Mouse (Mus musculus): Measurements from ENCODE around the gene Med4. TPM values are rescaled to one million over a fixed set of nuclear protein-coding genes. Genes with fewer than 3 reads are reported as not detected.
"Not testable (repeated sequence)": the region's sequence is repeated elsewhere in the genome, so short reads cannot be mapped to it uniquely, and the experiment has no call there.

Gene Med4
- polyA plus RNA-seq, 1 experiment: 16.3 TPM

GRCm38 (mm10) chr14:73524136-73524535 lies 14.3 kb downstream of the Med4 start:
- Histone ChIP-seq H3K9me3 (no peaks in the 10 kb centered on the region), H3K27me3 (replicated peaks) (no peaks in the 10 kb centered on the region), H3K36me3 (replicated peaks; ENCODE audit: low read length) (no peaks in the 10 kb centered on the region), H3K4me3 (replicated peaks) (peak overlapping the region; percentile 91), H3K4me1 (peaks cover 16% of the 10 kb centered on the region)
- TF ChIP-seq GATA1 (IDR thresholded peaks at IDR 0.05; ENCODE audit: borderline replicate concordance, low read length): no peak
- TF ChIP-seq FLI1 (IDR thresholded peaks at IDR 0.05; ENCODE audit: low read length): no peak

DNA sequence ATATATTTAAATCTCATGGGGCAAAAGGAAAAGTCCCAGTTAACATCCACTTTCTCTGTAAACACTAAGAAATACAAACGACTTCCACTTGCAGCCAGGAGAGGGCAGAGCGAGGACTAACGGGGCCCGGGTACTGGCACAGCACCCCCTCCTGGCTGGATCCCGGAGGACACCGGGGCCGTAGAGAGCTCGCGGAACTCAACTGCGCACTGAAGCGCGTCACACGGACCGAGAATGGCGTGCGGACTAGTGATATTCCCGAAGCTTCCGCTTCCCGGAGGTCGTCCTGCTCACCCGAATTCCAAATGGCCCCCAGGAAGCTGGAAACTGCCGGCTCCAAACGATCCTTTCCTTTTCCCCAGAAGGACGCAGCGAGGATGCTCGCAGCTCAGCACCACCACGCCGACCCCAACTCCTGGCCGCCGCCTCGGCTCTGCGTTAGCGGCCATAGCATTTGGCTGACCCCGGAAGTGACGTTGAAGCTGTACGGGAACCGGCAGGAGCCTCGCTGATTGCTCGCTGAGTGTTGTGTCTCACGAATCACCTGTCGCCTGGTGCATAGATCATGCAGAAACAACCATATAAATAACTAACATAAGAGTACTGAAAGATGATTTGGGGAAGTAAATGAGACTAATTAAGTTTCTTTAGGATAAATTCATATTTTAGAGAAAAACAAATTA lies 15.1 kb downstream of the Med4 start, which contains the start of gene Sucla2:
Gene Sucla2 (plus strand): TSS at position 554 of the 683 bp plus-strand sequence.
- no peaks in the 10 kb centered on the region for H3K27me3 ChIP-seq (replicated peaks)
- peaks cover 21% of the 10 kb centered on the region for H3K4me1 ChIP-seq
- H3K4me3 ChIP-seq (replicated peaks): peak within 1 kb of the TSS; percentile 91
- H3K36me3 ChIP-seq (replicated peaks; ENCODE audit: low read length): no peaks in the 10 kb centered on the region
- TF ChIP-seq FLI1 (IDR thresholded peaks at IDR 0.05; ENCODE audit: low read length) (no peak), GATA1 (IDR thresholded peaks at IDR 0.05; ENCODE audit: borderline replicate concordance, low read length) (no peak)
- H3K9me3 ChIP-seq: no peaks in the 10 kb centered on the region

- not testable (repeated sequence) for H3K4me3 ChIP-seq (replicated peaks); H3K9me3 ChIP-seq; H3K36me3 ChIP-seq (replicated peaks; ENCODE audit: low read length); H3K27me3 ChIP-seq (replicated peaks)
- peaks cover 38% of the 10 kb centered on the region for H3K4me1 ChIP-seq
Observed at GRCm38 (mm10) chr14:73528661-73529060, 18.8 kb downstream of the Med4 start.

DNA sequence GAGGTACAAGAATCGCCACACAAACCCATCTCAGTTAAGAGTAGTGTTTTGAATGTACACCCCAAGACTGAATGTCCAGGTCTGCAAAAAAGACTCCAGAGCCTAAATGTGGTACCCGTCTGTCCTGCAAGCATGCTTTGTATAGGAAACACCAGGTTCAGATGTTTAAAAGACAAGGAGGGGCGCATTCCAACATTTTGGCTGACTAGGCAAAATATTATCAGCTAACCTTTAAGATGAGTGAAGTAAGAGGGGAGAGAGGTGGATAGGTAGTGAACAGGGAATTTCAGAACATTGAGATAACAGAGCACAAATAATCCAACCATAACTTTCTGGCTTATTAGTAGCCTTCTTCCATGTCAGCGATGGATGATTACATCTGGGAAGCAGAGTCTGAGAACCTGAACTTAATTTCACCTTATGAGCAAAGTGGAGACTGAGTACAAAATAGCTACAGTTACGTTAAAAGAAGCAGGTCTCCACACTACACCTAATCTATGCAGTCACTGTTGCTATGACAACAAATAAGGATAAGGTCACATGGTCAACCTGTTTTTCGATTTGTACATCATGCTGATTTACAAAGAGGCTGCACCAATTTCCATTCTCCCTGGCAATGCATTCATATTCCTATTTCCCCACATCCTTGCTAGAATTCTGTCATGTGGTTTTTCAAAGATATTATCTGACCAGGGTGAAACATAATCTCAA lies 24.1 kb downstream of the Med4 start:
- Histone ChIP-seq H3K27me3 (replicated peaks) (peaks cover 12% of the 10 kb centered on the region), H3K4me3 (replicated peaks) (no peak overlapping the region), H3K4me1 (peaks cover 23% of the 10 kb centered on the region), H3K9me3 (no peaks in the 10 kb centered on the region), H3K36me3 (replicated peaks; ENCODE audit: low read length) (no peaks in the 10 kb centered on the region)
- TF ChIP-seq FLI1 (IDR thresholded peaks at IDR 0.05; ENCODE audit: low read length): no peak
- no peak for TF ChIP-seq GATA1 (IDR thresholded peaks at IDR 0.05; ENCODE audit: borderline replicate concordance, low read length)

DNA sequence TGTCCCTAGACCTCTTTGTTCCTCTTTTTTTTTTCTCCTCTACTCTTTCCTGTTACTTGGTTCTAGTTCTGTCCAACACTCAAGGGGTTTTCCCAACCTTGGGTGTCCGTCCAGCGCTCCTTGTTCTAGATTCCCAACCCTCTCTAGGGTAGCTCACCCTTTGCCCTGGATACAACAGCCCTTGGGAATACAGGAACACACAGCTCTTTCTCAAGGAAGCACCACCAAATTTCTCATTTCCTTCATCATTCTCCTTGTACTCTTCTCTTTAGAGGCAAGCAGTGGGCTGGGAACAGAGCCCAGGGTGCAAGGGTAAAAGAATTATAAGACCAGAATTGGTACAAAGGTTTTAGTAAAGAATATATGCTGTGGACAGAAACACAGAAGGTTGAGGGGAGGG lies 25.8 kb downstream of the Med4 start:
- Histone ChIP-seq H3K4me3 (replicated peaks) (no peak overlapping the region), H3K36me3 (replicated peaks; ENCODE audit: low read length) (no peaks in the 10 kb centered on the region), H3K27me3 (replicated peaks) (peaks cover 12% of the 10 kb centered on the region), H3K4me1 (peaks cover 13% of the 10 kb centered on the region), H3K9me3 (no peaks in the 10 kb centered on the region)
- TF ChIP-seq FLI1 (IDR thresholded peaks at IDR 0.05; ENCODE audit: low read length) (no peak), GATA1 (IDR thresholded peaks at IDR 0.05; ENCODE audit: borderline replicate concordance, low read length) (no peak)

DNA sequence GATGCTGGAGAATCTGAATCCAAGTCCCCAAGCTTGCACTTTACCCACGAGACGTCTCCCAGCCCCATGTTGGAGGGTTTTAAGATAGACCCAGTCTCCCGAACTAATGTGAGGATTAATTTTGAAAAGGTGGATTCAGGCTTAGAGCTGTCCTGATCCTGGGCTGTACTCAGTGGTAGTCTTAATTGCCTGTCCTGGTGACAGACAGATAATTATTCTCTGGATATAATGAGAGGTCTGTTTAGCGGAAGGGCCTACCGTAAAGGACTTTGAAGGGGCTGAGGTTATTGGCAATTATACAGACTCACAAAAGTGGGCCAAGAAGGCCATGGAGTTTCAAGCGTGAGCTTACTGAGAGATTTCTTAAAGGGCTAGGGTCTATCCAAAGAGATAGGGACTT lies 34.0 kb downstream of the Med4 start:
- Histone ChIP-seq H3K9me3 (peaks cover 8% of the 10 kb centered on the region), H3K4me1 (peaks cover 26% of the 10 kb centered on the region), H3K4me3 (replicated peaks) (no peak overlapping the region), H3K27me3 (replicated peaks) (no peaks in the 10 kb centered on the region), H3K36me3 (replicated peaks; ENCODE audit: low read length) (no peaks in the 10 kb centered on the region)
- TF ChIP-seq FLI1 (IDR thresholded peaks at IDR 0.05; ENCODE audit: low read length) (no peak), GATA1 (IDR thresholded peaks at IDR 0.05; ENCODE audit: borderline replicate concordance, low read length) (no peak)

DNA sequence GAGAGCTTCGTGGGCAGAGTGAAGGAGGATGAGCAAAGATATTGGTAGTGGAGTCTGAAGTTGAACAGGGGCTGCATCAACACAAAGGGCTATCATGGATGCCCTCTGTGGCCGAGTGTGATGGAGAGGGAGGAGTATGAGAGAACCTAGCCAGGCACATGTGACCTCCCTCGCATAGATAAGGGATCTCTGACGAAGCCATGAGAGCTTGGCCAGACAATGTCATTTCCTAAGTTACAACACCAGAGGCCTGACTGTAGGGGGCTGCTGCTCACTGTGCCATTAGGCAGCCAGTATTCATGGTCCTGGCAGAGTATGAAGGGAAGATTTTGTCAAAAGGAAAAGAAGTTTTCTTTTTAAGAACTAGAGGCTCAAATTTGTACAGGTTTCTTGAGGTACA lies 37.2 kb downstream of the Med4 start:
- no peak for TF ChIP-seq FLI1 (IDR thresholded peaks at IDR 0.05; ENCODE audit: low read length)
- no peak for TF ChIP-seq GATA1 (IDR thresholded peaks at IDR 0.05; ENCODE audit: borderline replicate concordance, low read length)
- Histone ChIP-seq H3K4me3 (replicated peaks) (no peak overlapping the region), H3K27me3 (replicated peaks) (no peaks in the 10 kb centered on the region), H3K9me3 (peaks cover 8% of the 10 kb centered on the region), H3K36me3 (replicated peaks; ENCODE audit: low read length) (no peaks in the 10 kb centered on the region), H3K4me1 (peaks cover 41% of the 10 kb centered on the region)

DNA sequence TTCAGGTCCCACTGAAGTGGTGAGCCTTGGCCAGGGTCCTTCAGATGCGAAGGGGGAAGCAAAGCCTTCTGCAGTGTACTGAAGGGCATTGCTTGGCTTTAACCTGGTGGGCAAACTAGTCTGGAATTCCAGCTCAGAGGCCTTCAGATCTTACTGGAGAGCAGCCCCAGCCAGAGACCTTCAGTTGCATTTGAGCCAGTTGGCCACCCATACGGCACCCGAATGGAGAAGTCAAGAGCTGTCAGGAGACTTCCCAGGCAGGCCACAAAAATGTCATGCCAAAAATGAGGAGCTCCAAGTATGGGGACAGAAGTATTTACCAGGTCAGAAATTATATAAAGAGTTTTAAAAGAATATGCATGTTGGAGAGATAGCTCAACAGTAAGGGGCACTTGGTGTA lies 38.2 kb downstream of the Med4 start, which contains the start of gene Nudt15:
Gene Nudt15 (minus strand): TSS at position 192 of the 400 bp plus-strand sequence.
- H3K9me3 ChIP-seq: peaks cover 8% of the 10 kb centered on the region
- no peaks in the 10 kb centered on the region for H3K36me3 ChIP-seq (replicated peaks; ENCODE audit: low read length)
- peaks cover 44% of the 10 kb centered on the region for H3K4me1 ChIP-seq
- H3K27me3 ChIP-seq (replicated peaks): no peaks in the 10 kb centered on the region
- TF ChIP-seq FLI1 (IDR thresholded peaks at IDR 0.05; ENCODE audit: low read length): no peak
- no peak for TF ChIP-seq GATA1 (IDR thresholded peaks at IDR 0.05; ENCODE audit: borderline replicate concordance, low read length)
- no peak within 1 kb of the TSS for H3K4me3 ChIP-seq (replicated peaks)

- H3K36me3 ChIP-seq (replicated peaks; ENCODE audit: low read length): peaks cover under 1% of the 10 kb centered on the region
- peaks cover 61% of the 10 kb centered on the region for H3K4me1 ChIP-seq
- peaks cover 4% of the 10 kb centered on the region for H3K9me3 ChIP-seq
- no peaks in the 10 kb centered on the region for H3K27me3 ChIP-seq (replicated peaks)
- no peak for TF ChIP-seq FLI1 (IDR thresholded peaks at IDR 0.05; ENCODE audit: low read length)
- no peak for TF ChIP-seq GATA1 (IDR thresholded peaks at IDR 0.05; ENCODE audit: borderline replicate concordance, low read length)
- H3K4me3 ChIP-seq (replicated peaks): no peak overlapping the region
Observed at GRCm38 (mm10) chr14:73550291-73550690, 40.5 kb downstream of the Med4 start.

- Histone ChIP-seq H3K27me3 (replicated peaks) (no peaks in the 10 kb centered on the region), H3K36me3 (replicated peaks; ENCODE audit: low read length) (peaks cover 5% of the 10 kb centered on the region), H3K4me1 (peaks cover 66% of the 10 kb centered on the region), H3K4me3 (replicated peaks) (no peak overlapping the region), H3K9me3 (no peaks in the 10 kb centered on the region)
- TF ChIP-seq GATA1 (IDR thresholded peaks at IDR 0.05; ENCODE audit: borderline replicate concordance, low read length) (no peak), FLI1 (IDR thresholded peaks at IDR 0.05; ENCODE audit: low read length) (no peak)
Observed at GRCm38 (mm10) chr14:73550732-73551131, 40.9 kb downstream of the Med4 start.

Data from megakaryocyte, embryonic 14.5 days (primary cell).